Mouse (Mus musculus): ENCODE results near the gene Il11. TPM values are rescaled to one million over a fixed set of nuclear protein-coding genes. Genes with fewer than 3 reads are reported as not detected.

Gene Il11
- polyA plus RNA-seq, 1 experiment from 2014 or later, result not detected

DNA sequence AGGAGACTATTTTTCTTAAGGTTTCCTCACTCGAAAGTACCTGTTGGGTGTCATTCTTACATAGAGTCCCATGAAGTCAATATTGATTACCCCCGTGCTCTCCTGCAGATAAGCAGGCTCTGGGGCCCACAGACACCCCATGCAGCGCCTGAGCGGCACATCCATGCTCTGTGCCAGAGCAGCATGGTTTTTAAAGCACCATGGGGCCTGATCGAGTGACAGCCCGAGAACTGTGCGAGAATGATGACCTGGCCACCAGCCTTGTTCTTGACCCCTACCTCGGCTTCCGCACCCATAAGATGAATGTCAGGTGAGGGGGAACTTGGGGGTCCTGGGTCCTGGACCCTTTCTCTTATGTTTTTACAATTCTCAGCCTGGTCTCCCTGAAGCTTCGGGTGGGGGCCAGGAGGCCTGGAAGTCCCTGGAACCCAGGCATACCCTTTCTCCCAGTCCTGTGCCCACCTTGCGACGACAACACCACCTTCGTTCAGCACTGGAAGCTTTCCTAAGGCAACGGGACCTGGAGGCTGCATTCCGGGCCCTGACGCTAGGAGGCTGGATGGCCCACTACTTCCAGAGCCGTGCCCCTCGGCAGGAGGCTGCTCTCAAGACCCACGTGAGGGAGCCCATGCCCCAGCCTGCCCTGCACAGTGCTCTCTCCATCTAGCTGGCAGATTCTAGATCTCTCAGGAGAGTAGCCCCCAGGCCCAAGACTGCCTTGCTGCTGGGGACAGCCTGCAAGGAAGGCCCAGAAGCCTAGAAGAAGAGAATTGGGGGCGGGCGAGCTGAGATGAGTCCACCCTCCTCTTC lies 40.8 kb downstream of the Il11 start:
- Histone ChIP-seq H3K4me3 (ENCODE audit: low read depth, low read length) (peak overlapping the region; percentile 86), H3K9me3 (replicated peaks; ENCODE audit: control insufficient read depth, low read length) (no peaks in the 10 kb centered on the region), H3K4me2 (peak overlapping the region; percentile 78), H3K4me1 (ENCODE audit: control insufficient read depth, insufficient read depth, low read length) (peaks cover 20% of the 10 kb centered on the region), H3K36me3 (ENCODE audit: control insufficient read depth, insufficient read depth, low read length) (peaks cover 13% of the 10 kb centered on the region), H3K9ac (ENCODE audit: low read depth, low read length) (peak overlapping the region; percentile 91), H3K27me3 (ENCODE audit: control insufficient read depth, insufficient read depth, low read length) (no peaks in the 10 kb centered on the region), H3K27ac (ENCODE audit: low read depth, low read length) (peak overlapping the region; percentile 93; the same call in 1 of the 2 replicates)
- ATAC-seq (replicated peaks; ENCODE audit: insufficient number of reproducible peaks, low FRiP score, low TSS enrichment), result no peak
- 79% methylated on average over 21 of the region's 21 CpGs for WGBS (ENCODE audit: insufficient replicate concordance)

DNA sequence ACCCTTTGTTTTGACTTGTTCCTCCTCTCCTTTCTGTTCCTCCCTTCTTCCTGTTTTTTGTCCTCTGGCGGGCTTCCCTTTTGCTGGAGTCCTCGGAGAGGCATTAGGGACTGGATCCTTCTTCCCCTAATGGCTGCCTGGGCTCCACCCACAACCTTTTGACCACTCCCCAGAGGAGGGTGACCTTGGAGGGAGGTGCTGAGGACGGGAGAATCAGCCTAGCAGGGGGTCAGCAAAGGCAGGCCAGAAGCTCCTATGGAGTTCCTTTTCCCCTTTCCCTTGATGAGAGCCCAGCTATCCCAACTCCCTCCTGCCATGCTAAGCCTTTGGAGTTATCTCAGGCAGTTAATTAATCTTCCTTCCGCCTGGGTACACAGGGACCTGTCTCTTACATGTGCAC lies 41.5 kb downstream of the Il11 start:
- Histone ChIP-seq H3K4me1 (ENCODE audit: control insufficient read depth, insufficient read depth, low read length) (peaks cover 20% of the 10 kb centered on the region), H3K9me3 (replicated peaks; ENCODE audit: control insufficient read depth, low read length) (no peaks in the 10 kb centered on the region), H3K9ac (ENCODE audit: low read depth, low read length) (peak overlapping the region; percentile 91), H3K4me3 (ENCODE audit: low read depth, low read length) (peak overlapping the region; percentile 86), H3K36me3 (ENCODE audit: control insufficient read depth, insufficient read depth, low read length) (peaks cover 9% of the 10 kb centered on the region), H3K27me3 (ENCODE audit: control insufficient read depth, insufficient read depth, low read length) (no peaks in the 10 kb centered on the region), H3K4me2 (peak overlapping the region; percentile 78), H3K27ac (ENCODE audit: low read depth, low read length) (peak overlapping the region; percentile 93)
- WGBS (ENCODE audit: insufficient replicate concordance), result 4% methylated on average over 4 of the region's 4 CpGs
- no peak for ATAC-seq (replicated peaks; ENCODE audit: insufficient number of reproducible peaks, low FRiP score, low TSS enrichment)

- Histone ChIP-seq H3K9me3 (replicated peaks; ENCODE audit: control insufficient read depth, low read length) (no peaks in the 10 kb centered on the region), H3K4me3 (ENCODE audit: low read depth, low read length) (peak overlapping the region; percentile 86), H3K4me2 (peak overlapping the region; percentile 78), H3K27me3 (ENCODE audit: control insufficient read depth, insufficient read depth, low read length) (no peaks in the 10 kb centered on the region), H3K36me3 (ENCODE audit: control insufficient read depth, insufficient read depth, low read length) (peaks cover 3% of the 10 kb centered on the region; the same call in 1 of the 2 replicates), H3K27ac (ENCODE audit: low read depth, low read length) (peak overlapping the region; percentile 93), H3K9ac (ENCODE audit: low read depth, low read length) (peak overlapping the region; percentile 91), H3K4me1 (ENCODE audit: control insufficient read depth, insufficient read depth, low read length) (peaks cover 20% of the 10 kb centered on the region)
- ATAC-seq (replicated peaks; ENCODE audit: insufficient number of reproducible peaks, low FRiP score, low TSS enrichment), result peak; percentile 7; the same call in 1 of the 2 replicates
- WGBS (ENCODE audit: insufficient replicate concordance), result 0% methylated on average over 7 of the region's 14 CpGs
Observed at GRCm38 (mm10) chr7:4740309-4740727, 42.3 kb downstream of the Il11 start.

DNA sequence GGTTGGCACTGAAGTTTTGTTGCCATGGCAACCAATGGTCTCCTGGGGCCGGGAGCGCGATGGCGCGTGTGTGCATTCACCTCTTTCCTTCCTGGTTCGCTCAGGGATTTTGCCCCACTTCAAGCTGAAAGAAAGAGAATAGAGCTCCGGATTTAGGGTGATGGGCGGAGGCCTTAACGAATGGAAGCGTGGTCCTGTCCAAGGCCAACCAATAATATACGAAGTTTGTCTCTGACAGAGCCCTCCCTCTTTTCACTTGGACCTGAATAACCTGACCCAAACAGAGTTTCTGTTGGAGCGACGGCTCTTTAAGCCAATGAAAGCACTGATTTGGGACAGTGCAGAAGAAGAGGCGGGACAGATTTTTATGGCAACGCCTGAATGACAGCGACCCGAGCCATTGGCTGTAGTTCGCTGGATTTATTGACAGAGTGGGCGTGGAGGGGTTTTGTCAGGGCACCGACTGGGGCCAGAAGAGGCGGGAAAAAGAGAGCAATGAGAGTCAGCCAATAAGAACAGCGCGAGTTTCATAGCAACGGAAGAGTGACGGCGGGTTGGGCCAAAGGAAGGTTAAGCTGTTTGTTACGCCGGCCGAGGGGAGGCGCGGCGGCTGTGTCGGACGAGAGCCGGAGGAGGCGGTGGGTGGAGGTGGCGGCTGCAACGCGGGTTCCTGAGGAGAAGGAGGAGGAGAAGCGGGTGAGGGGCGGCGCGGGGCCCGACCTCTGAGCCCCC lies 42.9 kb downstream of the Il11 start, which contains the start of gene Kmt5c:
Gene Kmt5c (plus strand): TSS at position 572 of the 732 bp plus-strand sequence.
- H3K9me3 ChIP-seq (replicated peaks; ENCODE audit: control insufficient read depth, low read length), result no peaks in the 10 kb centered on the region
- H3K36me3 ChIP-seq (ENCODE audit: control insufficient read depth, insufficient read depth, low read length), result 0 out of 2 replicates have a peak, but pooled peaks cover 3% of the 10 kb centered on the region
- ATAC-seq (replicated peaks; ENCODE audit: insufficient number of reproducible peaks, low FRiP score, low TSS enrichment), result peak; percentile 94
- H3K4me3 ChIP-seq (ENCODE audit: low read depth, low read length), result peak within 1 kb of the TSS; percentile 86
- H3K27me3 ChIP-seq (ENCODE audit: control insufficient read depth, insufficient read depth, low read length), result no peaks in the 10 kb centered on the region
- peak within 1 kb of the TSS; percentile 93 for H3K27ac ChIP-seq (ENCODE audit: low read depth, low read length)
- H3K4me2 ChIP-seq, result peak within 1 kb of the TSS; percentile 78
- peak within 1 kb of the TSS; percentile 91 for H3K9ac ChIP-seq (ENCODE audit: low read depth, low read length)
- WGBS (ENCODE audit: insufficient replicate concordance), result under 1% methylated on average over 38 of the region's 44 CpGs
- peaks cover 20% of the 10 kb centered on the region for H3K4me1 ChIP-seq (ENCODE audit: control insufficient read depth, insufficient read depth, low read length)

DNA sequence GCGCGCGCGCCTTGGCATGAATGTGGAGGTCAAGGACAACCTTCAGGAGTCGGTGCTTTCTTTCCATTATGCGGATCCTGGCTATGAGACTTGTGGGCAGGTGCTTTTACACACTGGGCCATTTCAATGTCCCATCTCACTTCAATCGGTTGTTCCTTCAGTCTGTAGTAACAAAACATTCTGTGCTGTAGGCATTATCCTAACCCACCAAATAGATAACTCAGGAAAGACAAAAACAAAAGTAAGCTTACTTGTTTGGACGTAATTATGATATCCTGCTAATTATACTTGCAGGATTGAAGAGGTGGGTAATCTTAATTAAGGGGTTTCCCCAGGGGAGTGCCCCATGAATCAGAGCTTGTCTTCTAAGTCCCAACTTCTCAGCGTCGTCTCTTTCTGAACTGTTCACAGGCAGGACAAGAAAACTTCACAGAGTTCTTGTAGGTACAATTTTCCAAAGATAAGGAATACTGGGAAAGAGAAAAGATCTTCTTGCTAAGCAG lies 43.6 kb downstream of the Il11 start:
- Histone ChIP-seq H3K36me3 (ENCODE audit: control insufficient read depth, insufficient read depth, low read length) (0 out of 2 replicates have a peak, but pooled peaks cover 3% of the 10 kb centered on the region), H3K9me3 (replicated peaks; ENCODE audit: control insufficient read depth, low read length) (no peaks in the 10 kb centered on the region), H3K27ac (ENCODE audit: low read depth, low read length) (peak overlapping the region; percentile 52), H3K9ac (ENCODE audit: low read depth, low read length) (peak overlapping the region; percentile 50; the same call in 1 of the 2 replicates), H3K4me1 (ENCODE audit: control insufficient read depth, insufficient read depth, low read length) (peaks cover 20% of the 10 kb centered on the region), H3K4me3 (ENCODE audit: low read depth, low read length) (peak overlapping the region; percentile 41), H3K27me3 (ENCODE audit: control insufficient read depth, insufficient read depth, low read length) (no peaks in the 10 kb centered on the region), H3K4me2 (peak overlapping the region; percentile 78)
- ATAC-seq (replicated peaks; ENCODE audit: insufficient number of reproducible peaks, low FRiP score, low TSS enrichment), result no peak
- WGBS (ENCODE audit: insufficient replicate concordance), result 44% methylated on average over 10 of the region's 10 CpGs

- Histone ChIP-seq H3K36me3 (ENCODE audit: control insufficient read depth, insufficient read depth, low read length) (no peaks in the 10 kb centered on the region), H3K4me3 (ENCODE audit: low read depth, low read length) (no peak overlapping the region), H3K4me1 (ENCODE audit: control insufficient read depth, insufficient read depth, low read length) (no peaks in the 10 kb centered on the region), H3K27ac (ENCODE audit: low read depth, low read length) (no peak overlapping the region), H3K4me2 (no peak overlapping the region), H3K9ac (ENCODE audit: low read depth, low read length) (no peak overlapping the region), H3K9me3 (replicated peaks; ENCODE audit: control insufficient read depth, low read length) (no peaks in the 10 kb centered on the region), H3K27me3 (ENCODE audit: control insufficient read depth, insufficient read depth, low read length) (no peaks in the 10 kb centered on the region)
- no peak for ATAC-seq (replicated peaks; ENCODE audit: insufficient number of reproducible peaks, low FRiP score, low TSS enrichment)
- WGBS (ENCODE audit: insufficient replicate concordance), result 51% methylated on average over 6 of the region's 6 CpGs
Observed at GRCm38 (mm10) chr7:4732968-4733392, 49.7 kb downstream of the Il11 start.

- Histone ChIP-seq H3K4me1 (ENCODE audit: control insufficient read depth, insufficient read depth, low read length) (no peaks in the 10 kb centered on the region), H3K36me3 (ENCODE audit: control insufficient read depth, insufficient read depth, low read length) (no peaks in the 10 kb centered on the region), H3K9ac (ENCODE audit: low read depth, low read length) (no peak overlapping the region), H3K27ac (ENCODE audit: low read depth, low read length) (no peak overlapping the region), H3K9me3 (replicated peaks; ENCODE audit: control insufficient read depth, low read length) (no peaks in the 10 kb centered on the region), H3K4me2 (no peak overlapping the region), H3K27me3 (ENCODE audit: control insufficient read depth, insufficient read depth, low read length) (no peaks in the 10 kb centered on the region), H3K4me3 (ENCODE audit: low read depth, low read length) (no peak overlapping the region)
- WGBS (ENCODE audit: insufficient replicate concordance), result 78% methylated on average over 5 of the region's 5 CpGs
- no peak for ATAC-seq (replicated peaks; ENCODE audit: insufficient number of reproducible peaks, low FRiP score, low TSS enrichment)
Observed at GRCm38 (mm10) chr7:4731090-4731489, 51.6 kb downstream of the Il11 start.

GRCm38 (mm10) chr7:4725169-4725568 lies 57.5 kb downstream of the Il11 start, which contains the start of gene Tmem150b:
TSS of gene Tmem150b (minus strand) at chr7:4725249.
- 66% methylated on average over 7 of the region's 7 CpGs for WGBS (ENCODE audit: insufficient replicate concordance)
- Histone ChIP-seq H3K9me3 (replicated peaks; ENCODE audit: control insufficient read depth, low read length) (no peaks in the 10 kb centered on the region), H3K4me1 (ENCODE audit: control insufficient read depth, insufficient read depth, low read length) (no peaks in the 10 kb centered on the region), H3K27ac (ENCODE audit: low read depth, low read length) (no peak within 1 kb of the TSS), H3K9ac (ENCODE audit: low read depth, low read length) (no peak within 1 kb of the TSS), H3K36me3 (ENCODE audit: control insufficient read depth, insufficient read depth, low read length) (no peaks in the 10 kb centered on the region), H3K27me3 (ENCODE audit: control insufficient read depth, insufficient read depth, low read length) (no peaks in the 10 kb centered on the region), H3K4me3 (ENCODE audit: low read depth, low read length) (no peak within 1 kb of the TSS), H3K4me2 (no peak within 1 kb of the TSS)
- ATAC-seq (replicated peaks; ENCODE audit: insufficient number of reproducible peaks, low FRiP score, low TSS enrichment), result no peak
